In genomic region chr11:116078221-116078620, GRCm38 (mm10) we compare ENCODE assay signal across 8 mouse cellular contexts. TPM values are rescaled to one million over a fixed set of nuclear protein-coding genes. Genes with fewer than 3 reads are reported as not detected.
DNase-seq lines count a peak whose midpoint lies in the region; ATAC-seq lines count a peak whose summit lies in the region.

No protein-coding gene starts in this region.

- peak overlapping the region; percentile 19; the same call in 1 of the 2 replicates for H3K4me3 ChIP-seq in forebrain, embryonic 15.5 days
- peak overlapping the region; percentile 41 for H3K4me3 ChIP-seq in intestine, embryonic 16.5 days (ENCODE audit: low read length)

- peak; percentile 73 for DNase-seq in adrenal gland, postnatal 14 days
- no peak for DNase-seq in adrenal gland, adult 8-10 months
- peak; percentile 88 for DNase-seq in T-cell, adult 2 months (ENCODE audit: low spot score)
- DNase-seq in lung, postnatal 14 days: peak; percentile 75
- peak; percentile 57 for DNase-seq in retina, embryonic 14.5 days (ENCODE audit: low spot score)
- DNase-seq in layer of hippocampus, adult 11-12 months (ENCODE audit: low spot score): no peak

- ATAC-seq in forebrain, embryonic 15.5 days (replicated peaks): peak; percentile 34; the same call in 1 of the 2 replicates
- ATAC-seq in intestine, embryonic 16.5 days: peak; percentile 45

- peaks cover 40% of the 10 kb centered on the region for H3K36me3 ChIP-seq in forebrain, embryonic 15.5 days
- peaks cover 20% of the 10 kb centered on the region for H3K36me3 ChIP-seq in intestine, embryonic 16.5 days (ENCODE audit: control insufficient read depth, insufficient read depth, low read length)

- WGBS in forebrain, embryonic 15.5 days: 9% methylated on average over 16 of the region's 16 CpGs
- 8% methylated on average over 16 of the region's 16 CpGs for WGBS in intestine, embryonic 16.5 days

- no peaks in the 10 kb centered on the region for H3K27me3 ChIP-seq in forebrain, embryonic 15.5 days
- no peaks in the 10 kb centered on the region for H3K27me3 ChIP-seq in intestine, embryonic 16.5 days (replicated peaks; ENCODE audit: control insufficient read depth, insufficient read depth, low read length)

- H3K9me3 ChIP-seq in forebrain, embryonic 15.5 days: no peaks in the 10 kb centered on the region
- H3K9me3 ChIP-seq in intestine, embryonic 16.5 days (ENCODE audit: control insufficient read depth, low read length): no peaks in the 10 kb centered on the region

- peak overlapping the region; percentile 28; the same call in 1 of the 2 replicates for H3K9ac ChIP-seq in forebrain, embryonic 15.5 days (replicated peaks)
- peak overlapping the region; percentile 67 for H3K9ac ChIP-seq in intestine, embryonic 16.5 days (ENCODE audit: low read depth, low read length)

- H3K4me2 ChIP-seq in forebrain, embryonic 15.5 days (replicated peaks): peak overlapping the region; percentile 36
- H3K4me2 ChIP-seq in intestine, embryonic 16.5 days (ENCODE audit: low read depth, low read length): peak overlapping the region; percentile 54

- peaks cover 7% of the 10 kb centered on the region; the same call in 1 of the 2 replicates for H3K4me1 ChIP-seq in forebrain, embryonic 15.5 days
- H3K4me1 ChIP-seq in intestine, embryonic 16.5 days (ENCODE audit: control insufficient read depth, insufficient read depth, low read length): peaks cover 20% of the 10 kb centered on the region

- no peak overlapping the region; the same call in 1 of the 2 replicates for H3K27ac ChIP-seq in forebrain, embryonic 15.5 days (replicated peaks)
- peak overlapping the region; percentile 86 for H3K27ac ChIP-seq in intestine, embryonic 16.5 days (ENCODE audit: low read length)

RNA-seq across cellular contexts. Expression of gene Unc13d, which starts 0.5 kb away (rescaled TPM):
- 0.74 and 4.0 TPM in 2 replicates for total RNA-seq in adrenal gland, postnatal 14 days (2021)
- total RNA-seq in adrenal gland, adult 8-10 months (2022): 1 to 10 TPM in 3 of 4 experiments, under 1 TPM in 1; 0.75 to 1.6 (median 1.4) TPM
- 0.70 and 0.80 TPM in 2 replicates for polyA plus RNA-seq in forebrain, embryonic 15.5 days (2015; fragmentation: Nextera tagmentation; extraction: Ambion mirVana)
- 6.4 and 7.5 TPM in 2 replicates for polyA plus RNA-seq in intestine, embryonic 16.5 days (2015; fragmentation: Nextera tagmentation; extraction: Ambion mirVana)

RNA-seq across cellular contexts. Expression of gene Wbp2, which starts 8.6 kb away (rescaled TPM):
- total RNA-seq in adrenal gland, postnatal 14 days (2021): 121 and 127 TPM in 2 replicates
- total RNA-seq in adrenal gland, adult 8-10 months (2022): 100 to 1,000 TPM; 194 to 199 (median 196) TPM
- polyA plus RNA-seq in forebrain, embryonic 15.5 days (2015; fragmentation: Nextera tagmentation; extraction: Ambion mirVana): 138 and 144 TPM in 2 replicates
- polyA plus RNA-seq in intestine, embryonic 16.5 days (2015; fragmentation: Nextera tagmentation; extraction: Ambion mirVana): 135 and 160 TPM in 2 replicates

RNA-seq across cellular contexts. Expression of gene Unk, which starts 48.1 kb away (rescaled TPM):
- 20.6 and 24.4 TPM in 2 replicates for total RNA-seq in adrenal gland, postnatal 14 days (2021)
- total RNA-seq in adrenal gland, adult 8-10 months (2022): 10 to 100 TPM; 19.7 to 45.2 (median 29.6) TPM
- polyA plus RNA-seq in forebrain, embryonic 15.5 days (2015; fragmentation: Nextera tagmentation; extraction: Ambion mirVana): 40.4 and 40.8 TPM in 2 replicates
- 22.9 and 24.4 TPM in 2 replicates for polyA plus RNA-seq in intestine, embryonic 16.5 days (2015; fragmentation: Nextera tagmentation; extraction: Ambion mirVana)

RNA-seq across cellular contexts. Expression of gene Trim47, which starts 48.8 kb away (rescaled TPM):
- total RNA-seq in adrenal gland, postnatal 14 days (2021): 19.9 and 23.6 TPM in 2 replicates
- 10 to 100 TPM; 11.1 to 20.4 (median 16.4) TPM for total RNA-seq in adrenal gland, adult 8-10 months (2022)
- polyA plus RNA-seq in forebrain, embryonic 15.5 days (2015; fragmentation: Nextera tagmentation; extraction: Ambion mirVana): 7.0 and 7.7 TPM in 2 replicates
- 13.9 and 14.7 TPM in 2 replicates for polyA plus RNA-seq in intestine, embryonic 16.5 days (2015; fragmentation: Nextera tagmentation; extraction: Ambion mirVana)

RNA-seq across cellular contexts. Expression of gene H3f3b, which starts 50.5 kb away (rescaled TPM):
- 340 and 347 TPM in 2 replicates for total RNA-seq in adrenal gland, postnatal 14 days (2021)
- total RNA-seq in adrenal gland, adult 8-10 months (2022): 100 to 1,000 TPM; 302 to 413 (median 377) TPM
- 2,534 and 2,591 TPM in 2 replicates for polyA plus RNA-seq in forebrain, embryonic 15.5 days (2015; fragmentation: Nextera tagmentation; extraction: Ambion mirVana)
- polyA plus RNA-seq in intestine, embryonic 16.5 days (2015; fragmentation: Nextera tagmentation; extraction: Ambion mirVana): 1,239 and 1,387 TPM in 2 replicates

Comparison
In these comparisons a context has a peak if more than half of its experiments do, and no peak if none do; other contexts are left out.
1. DNase-seq: peak in adrenal gland, postnatal 14 days (single experiment), T-cell, adult 2 months (single experiment), lung, postnatal 14 days (single experiment) and retina, embryonic 14.5 days (single experiment); none in adrenal gland, adult 8-10 months (single experiment) and layer of hippocampus, adult 11-12 months (single experiment).